Mouse (Mus musculus): ENCODE results near the gene Cyct. TPM values are rescaled to one million over a fixed set of nuclear protein-coding genes. Genes with fewer than 3 reads are reported as not detected.

Cyct gene
- polyA plus RNA-seq, 1 experiment from 2014 or later = not detected

- TF ChIP-seq EP300 (optimal IDR thresholded peaks at IDR 0.05) = no peak
- TF ChIP-seq CTCF (IDR thresholded peaks at IDR 0.05; ENCODE audit: low read depth) = no peak
- DNase-seq (ENCODE audit: low spot score) (no peak), ATAC-seq (ENCODE audit: low FRiP score, low TSS enrichment) (no peak)
- H3K4me2 ChIP-seq (replicated peaks; ENCODE audit: low read depth) = no peak overlapping the region
- WGBS = 66% methylated on average over 11 of the region's 11 CpGs
- no peak overlapping the region for H3K4me3 ChIP-seq (ENCODE audit: low read depth, low read length)
- no peaks in the 10 kb centered on the region for H3K27me3 ChIP-seq (ENCODE audit: control insufficient read depth, insufficient read depth, low read length)
- no peaks in the 10 kb centered on the region for H3K36me3 ChIP-seq (ENCODE audit: control insufficient read depth, insufficient read depth, low read length)
- no peak overlapping the region for H3K27ac ChIP-seq (replicated peaks)
- no peaks in the 10 kb centered on the region for H3K4me1 ChIP-seq (replicated peaks; ENCODE audit: control insufficient read depth, insufficient read depth)
- H3K9me3 ChIP-seq (ENCODE audit: control insufficient read depth, low read length) = no peaks in the 10 kb centered on the region
- no peak overlapping the region for H3K9ac ChIP-seq (ENCODE audit: low read length)
Measured at GRCm38 (mm10) chr2:76332161-76332805, 28.0 kb downstream of the Cyct start.

GRCm38 (mm10) chr2:76330081-76330480, 30.2 kb downstream of the Cyct start:
- H3K36me3 ChIP-seq (ENCODE audit: control insufficient read depth, insufficient read depth, low read length) = no peaks in the 10 kb centered on the region
- no peaks in the 10 kb centered on the region for H3K4me1 ChIP-seq (replicated peaks; ENCODE audit: control insufficient read depth, insufficient read depth)
- DNase-seq (ENCODE audit: low spot score) (no peak), ATAC-seq (ENCODE audit: low FRiP score, low TSS enrichment) (no peak)
- no peak overlapping the region for H3K4me2 ChIP-seq (replicated peaks; ENCODE audit: low read depth)
- WGBS = 85% methylated on average over 5 of the region's 5 CpGs
- TF ChIP-seq CTCF (IDR thresholded peaks at IDR 0.05; ENCODE audit: low read depth) (no peak), EP300 (optimal IDR thresholded peaks at IDR 0.05) (no peak)
- H3K27ac ChIP-seq (replicated peaks) = no peak overlapping the region
- no peaks in the 10 kb centered on the region for H3K9me3 ChIP-seq (ENCODE audit: control insufficient read depth, low read length)
- no peak overlapping the region for H3K4me3 ChIP-seq (ENCODE audit: low read depth, low read length)
- H3K27me3 ChIP-seq (ENCODE audit: control insufficient read depth, insufficient read depth, low read length) = no peaks in the 10 kb centered on the region
- no peak overlapping the region for H3K9ac ChIP-seq (ENCODE audit: low read length)

GRCm38 (mm10) chr2:76326161-76326560, 34.1 kb downstream of the Cyct start:
- Histone ChIP-seq H3K4me3 (ENCODE audit: low read depth, low read length) (no peak overlapping the region), H3K4me1 (replicated peaks; ENCODE audit: control insufficient read depth, insufficient read depth) (no peaks in the 10 kb centered on the region), H3K4me2 (replicated peaks; ENCODE audit: low read depth) (no peak overlapping the region), H3K27ac (replicated peaks) (no peak overlapping the region), H3K9ac (ENCODE audit: low read length) (no peak overlapping the region), H3K36me3 (ENCODE audit: control insufficient read depth, insufficient read depth, low read length) (no peaks in the 10 kb centered on the region), H3K9me3 (ENCODE audit: control insufficient read depth, low read length) (no peaks in the 10 kb centered on the region), H3K27me3 (ENCODE audit: control insufficient read depth, insufficient read depth, low read length) (no peaks in the 10 kb centered on the region)
- ATAC-seq (ENCODE audit: low FRiP score, low TSS enrichment) (no peak), DNase-seq (ENCODE audit: low spot score) (no peak)
- WGBS = 92% methylated on average over 3 of the region's 3 CpGs
- no peak for TF ChIP-seq CTCF (IDR thresholded peaks at IDR 0.05; ENCODE audit: low read depth)
- TF ChIP-seq EP300 (optimal IDR thresholded peaks at IDR 0.05) = no peak

GRCm38 (mm10) chr2:76324463-76324862, 35.8 kb downstream of the Cyct start:
- DNase-seq (ENCODE audit: low spot score) (no peak), ATAC-seq (ENCODE audit: low FRiP score, low TSS enrichment) (no peak)
- no peaks in the 10 kb centered on the region for H3K36me3 ChIP-seq (ENCODE audit: control insufficient read depth, insufficient read depth, low read length)
- no peaks in the 10 kb centered on the region for H3K9me3 ChIP-seq (ENCODE audit: control insufficient read depth, low read length)
- H3K9ac ChIP-seq (ENCODE audit: low read length) = no peak overlapping the region
- no peak overlapping the region for H3K4me2 ChIP-seq (replicated peaks; ENCODE audit: low read depth)
- no peaks in the 10 kb centered on the region for H3K27me3 ChIP-seq (ENCODE audit: control insufficient read depth, insufficient read depth, low read length)
- H3K4me3 ChIP-seq (ENCODE audit: low read depth, low read length) = no peak overlapping the region
- 75% methylated on average over 5 of the region's 5 CpGs for WGBS
- H3K27ac ChIP-seq (replicated peaks) = no peak overlapping the region
- H3K4me1 ChIP-seq (replicated peaks; ENCODE audit: control insufficient read depth, insufficient read depth) = no peaks in the 10 kb centered on the region
- no peak for TF ChIP-seq CTCF (IDR thresholded peaks at IDR 0.05; ENCODE audit: low read depth)
- no peak for TF ChIP-seq EP300 (optimal IDR thresholded peaks at IDR 0.05)

GRCm38 (mm10) chr2:76323185-76323875, 36.9 kb downstream of the Cyct start:
- no peak overlapping the region for H3K9ac ChIP-seq (ENCODE audit: low read length)
- no peaks in the 10 kb centered on the region for H3K36me3 ChIP-seq (ENCODE audit: control insufficient read depth, insufficient read depth, low read length)
- H3K27me3 ChIP-seq (ENCODE audit: control insufficient read depth, insufficient read depth, low read length) = no peaks in the 10 kb centered on the region
- ATAC-seq (ENCODE audit: low FRiP score, low TSS enrichment) = no peak
- no peaks in the 10 kb centered on the region for H3K4me1 ChIP-seq (replicated peaks; ENCODE audit: control insufficient read depth, insufficient read depth)
- no peaks in the 10 kb centered on the region for H3K9me3 ChIP-seq (ENCODE audit: control insufficient read depth, low read length)
- no peak overlapping the region for H3K4me2 ChIP-seq (replicated peaks; ENCODE audit: low read depth)
- H3K4me3 ChIP-seq (ENCODE audit: low read depth, low read length) = no peak overlapping the region
- 83% methylated on average over 21 of the region's 21 CpGs for WGBS
- H3K27ac ChIP-seq (replicated peaks) = no peak overlapping the region
- DNase-seq (ENCODE audit: low spot score) = no peak
- TF ChIP-seq EP300 (optimal IDR thresholded peaks at IDR 0.05) (no peak), CTCF (IDR thresholded peaks at IDR 0.05; ENCODE audit: low read depth) (no peak)

GRCm38 (mm10) chr2:76320336-76320735, 39.9 kb downstream of the Cyct start:
- WGBS = 91% methylated on average over 6 of the region's 6 CpGs
- no peaks in the 10 kb centered on the region for H3K9me3 ChIP-seq (ENCODE audit: control insufficient read depth, low read length)
- no peak overlapping the region for H3K9ac ChIP-seq (ENCODE audit: low read length)
- H3K4me3 ChIP-seq (ENCODE audit: low read depth, low read length) = no peak overlapping the region
- TF ChIP-seq CTCF (IDR thresholded peaks at IDR 0.05; ENCODE audit: low read depth) = no peak
- ATAC-seq (ENCODE audit: low FRiP score, low TSS enrichment) (no peak), DNase-seq (ENCODE audit: low spot score) (no peak)
- no peaks in the 10 kb centered on the region for H3K27me3 ChIP-seq (ENCODE audit: control insufficient read depth, insufficient read depth, low read length)
- no peak overlapping the region for H3K4me2 ChIP-seq (replicated peaks; ENCODE audit: low read depth)
- H3K36me3 ChIP-seq (ENCODE audit: control insufficient read depth, insufficient read depth, low read length) = no peaks in the 10 kb centered on the region
- no peak overlapping the region for H3K27ac ChIP-seq (replicated peaks)
- no peaks in the 10 kb centered on the region for H3K4me1 ChIP-seq (replicated peaks; ENCODE audit: control insufficient read depth, insufficient read depth)

Data from stomach, postnatal 0 days (tissue).